Mouse (Mus musculus): ENCODE data around the gene Tbcd. TPM values are rescaled to one million over a fixed set of nuclear protein-coding genes. Genes with fewer than 3 reads are reported as not detected.
A peak's percentile ranks its signal among the peaks of the same experiment; 100 is the strongest.
"Not testable (repeated sequence)": the region's sequence is repeated elsewhere in the genome, so short reads cannot be mapped to it uniquely, and the experiment has no call there.

Gene Tbcd
- polyA plus RNA-seq, 1 experiment, result 23.4 TPM

DNA sequence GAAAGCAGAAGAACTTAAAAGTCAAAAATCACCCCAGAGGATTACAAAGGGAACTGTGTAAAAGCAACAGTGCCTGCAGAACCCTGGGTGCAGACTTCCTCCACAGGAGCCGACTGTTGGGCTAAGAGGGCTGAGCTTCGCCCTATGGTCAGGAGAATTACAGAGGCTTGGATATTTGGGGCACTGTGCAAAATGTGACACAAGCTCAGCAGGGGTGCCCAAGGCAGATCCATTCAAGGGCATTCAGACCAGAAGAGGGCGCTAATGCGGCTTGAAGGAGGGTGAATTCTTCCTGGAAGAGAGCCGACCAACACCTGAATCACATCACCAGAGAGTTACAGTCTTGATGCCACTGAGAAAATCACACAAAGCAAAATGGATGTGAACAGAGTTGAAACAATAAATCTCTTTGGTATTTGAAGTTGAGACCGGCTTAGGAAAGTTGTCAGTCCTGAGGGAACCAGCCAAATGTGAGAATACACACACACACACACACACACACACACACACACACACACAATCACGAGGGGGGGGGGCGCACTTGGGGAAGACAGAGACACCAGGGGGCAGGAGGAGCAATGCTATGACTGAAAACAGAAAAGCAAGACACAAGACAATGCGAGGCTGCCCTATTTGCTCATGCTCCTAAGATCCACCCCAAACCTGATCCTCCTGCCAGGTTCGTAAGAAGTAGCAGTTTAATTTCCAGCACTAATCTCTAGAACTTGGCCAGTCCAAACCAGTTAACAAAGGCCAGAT, 201.0 kb downstream of the Tbcd start:
- Histone ChIP-seq H3K27ac (ENCODE audit: control insufficient read depth, insufficient read depth, low read depth, low read length) (peak overlapping the region; percentile 32; the same call in 1 of the 2 replicates), H3K4me3 (ENCODE audit: control insufficient read depth, low read depth, low read length) (no peak overlapping the region), H3K36me3 (ENCODE audit: control insufficient read depth, insufficient read depth, low read length) (no peaks in the 10 kb centered on the region; the same call in 1 of the 2 replicates), H3K27me3 (ENCODE audit: control insufficient read depth, insufficient read depth, low read length) (no peaks in the 10 kb centered on the region), H3K4me1 (ENCODE audit: control insufficient read depth, insufficient read depth, low read length) (peaks cover 4% of the 10 kb centered on the region)
- peak; percentile 27; the same call in 1 of the 2 replicates for TF ChIP-seq CTCF (IDR thresholded peaks at IDR 0.05; ENCODE audit: control insufficient read depth, insufficient read depth, insufficient replicate concordance, low read depth, low read length)
- no peak for TF ChIP-seq POLR2A (IDR thresholded peaks at IDR 0.05; ENCODE audit: control insufficient read depth, low read depth, low read length)

DNA sequence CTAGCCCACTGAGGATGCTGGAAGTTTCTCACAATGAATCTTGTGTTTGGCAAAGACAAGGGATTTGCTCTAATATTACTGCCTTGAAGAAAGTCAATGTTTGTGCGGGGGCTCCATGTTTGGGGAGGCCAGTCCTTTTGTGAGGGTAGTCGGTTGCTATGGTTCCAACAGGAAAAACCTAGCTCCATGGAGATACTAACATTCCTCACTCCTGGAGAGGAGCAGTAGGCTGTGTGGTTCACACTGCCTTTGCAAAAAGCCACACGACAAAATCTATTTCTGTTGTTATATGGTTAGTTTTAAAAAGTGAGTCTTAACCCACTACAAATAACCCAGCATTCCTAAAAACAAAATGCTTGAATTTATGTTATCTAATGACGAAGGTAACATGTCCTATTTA, 201.9 kb downstream of the Tbcd start:
- TF ChIP-seq POLR2A (IDR thresholded peaks at IDR 0.05; ENCODE audit: control insufficient read depth, low read depth, low read length) (no peak), CTCF (IDR thresholded peaks at IDR 0.05; ENCODE audit: control insufficient read depth, insufficient read depth, insufficient replicate concordance, low read depth, low read length) (no peak)
- H3K27ac ChIP-seq (ENCODE audit: control insufficient read depth, insufficient read depth, low read depth, low read length), result no peak overlapping the region; the same call in 1 of the 2 replicates
- no peaks in the 10 kb centered on the region; the same call in 1 of the 2 replicates for H3K36me3 ChIP-seq (ENCODE audit: control insufficient read depth, insufficient read depth, low read length)
- no peaks in the 10 kb centered on the region for H3K27me3 ChIP-seq (ENCODE audit: control insufficient read depth, insufficient read depth, low read length)
- no peak overlapping the region for H3K4me3 ChIP-seq (ENCODE audit: control insufficient read depth, low read depth, low read length)
- H3K4me1 ChIP-seq (ENCODE audit: control insufficient read depth, insufficient read depth, low read length), result peaks cover 4% of the 10 kb centered on the region

DNA sequence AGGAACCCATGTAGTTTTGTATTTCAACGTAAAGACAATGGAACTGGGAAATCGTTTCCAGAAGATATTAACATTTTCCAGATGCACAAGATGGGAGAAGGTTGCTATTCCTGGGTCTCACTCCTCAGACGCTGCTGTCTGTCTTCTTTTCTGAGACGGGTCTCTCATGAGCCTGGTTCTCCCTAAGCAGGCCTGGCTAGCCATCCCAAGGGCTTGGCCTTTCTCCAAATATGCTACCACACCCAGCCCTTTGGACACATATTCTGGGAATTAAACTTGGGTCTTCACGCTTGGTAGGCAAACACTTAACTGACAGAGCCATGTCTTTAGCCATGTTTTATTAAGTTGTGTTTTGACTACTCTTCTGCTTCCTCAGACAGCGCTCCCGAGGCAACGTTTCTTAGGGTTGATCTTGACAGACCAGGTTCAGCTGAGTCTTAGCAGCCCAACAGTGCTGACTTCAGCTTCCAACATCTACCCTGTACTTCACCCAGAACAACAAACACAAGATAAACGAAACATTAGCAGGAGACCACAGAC, 202.7 kb downstream of the Tbcd start:
- no peak for TF ChIP-seq POLR2A (IDR thresholded peaks at IDR 0.05; ENCODE audit: control insufficient read depth, low read depth, low read length)
- TF ChIP-seq CTCF (IDR thresholded peaks at IDR 0.05; ENCODE audit: control insufficient read depth, insufficient read depth, insufficient replicate concordance, low read depth, low read length), result no peak
- Histone ChIP-seq H3K27ac (ENCODE audit: control insufficient read depth, insufficient read depth, low read depth, low read length) (no peak overlapping the region), H3K4me1 (ENCODE audit: control insufficient read depth, insufficient read depth, low read length) (peaks cover 4% of the 10 kb centered on the region)

DNA sequence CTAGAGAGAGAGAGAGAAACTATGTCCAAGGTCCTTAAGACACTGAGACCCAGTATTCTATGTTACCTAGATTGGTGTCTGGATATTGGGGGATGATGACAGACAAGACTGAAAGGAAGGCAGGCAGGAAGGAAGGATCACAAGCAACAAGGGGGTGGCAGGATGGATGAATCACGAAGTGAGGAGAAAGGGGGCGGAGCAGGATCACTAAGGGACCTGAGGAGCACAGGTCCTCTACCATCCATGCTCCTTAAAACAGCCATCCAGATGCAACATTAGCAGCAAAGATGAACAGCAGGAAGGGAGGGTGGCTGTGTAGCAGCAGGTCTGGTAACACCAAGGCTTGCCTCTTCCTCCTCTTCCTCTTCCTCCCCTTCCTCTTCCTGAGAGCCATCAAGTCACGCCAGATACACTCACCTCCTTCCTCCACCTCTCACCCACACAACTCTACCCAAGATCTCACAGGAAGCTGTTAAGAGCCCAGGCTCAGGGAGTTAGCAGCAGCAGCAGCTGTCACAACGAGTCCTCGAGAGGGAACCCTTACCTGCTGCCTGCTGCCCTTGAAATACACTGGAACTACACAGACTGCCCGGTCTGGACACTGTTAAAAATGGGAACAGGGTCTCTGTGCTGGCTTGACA, 203.5 kb downstream of the Tbcd start:
- no peak for TF ChIP-seq CTCF (IDR thresholded peaks at IDR 0.05; ENCODE audit: control insufficient read depth, insufficient read depth, insufficient replicate concordance, low read depth, low read length)
- H3K4me1 ChIP-seq (ENCODE audit: control insufficient read depth, insufficient read depth, low read length), result peaks cover 3% of the 10 kb centered on the region
- no peak overlapping the region for H3K27ac ChIP-seq (ENCODE audit: control insufficient read depth, insufficient read depth, low read depth, low read length)
- no peaks in the 10 kb centered on the region; the same call in 1 of the 2 replicates for H3K36me3 ChIP-seq (ENCODE audit: control insufficient read depth, insufficient read depth, low read length)
- H3K27me3 ChIP-seq (ENCODE audit: control insufficient read depth, insufficient read depth, low read length), result no peaks in the 10 kb centered on the region
- no peak overlapping the region for H3K4me3 ChIP-seq (ENCODE audit: control insufficient read depth, low read depth, low read length)

More for the DNA sequence above, 202.7 kb downstream of the Tbcd start:
- Histone ChIP-seq H3K36me3 (ENCODE audit: control insufficient read depth, insufficient read depth, low read length) (no peaks in the 10 kb centered on the region; the same call in 1 of the 2 replicates), H3K27me3 (ENCODE audit: control insufficient read depth, insufficient read depth, low read length) (no peaks in the 10 kb centered on the region), H3K4me3 (ENCODE audit: control insufficient read depth, low read depth, low read length) (no peak overlapping the region)

DNA sequence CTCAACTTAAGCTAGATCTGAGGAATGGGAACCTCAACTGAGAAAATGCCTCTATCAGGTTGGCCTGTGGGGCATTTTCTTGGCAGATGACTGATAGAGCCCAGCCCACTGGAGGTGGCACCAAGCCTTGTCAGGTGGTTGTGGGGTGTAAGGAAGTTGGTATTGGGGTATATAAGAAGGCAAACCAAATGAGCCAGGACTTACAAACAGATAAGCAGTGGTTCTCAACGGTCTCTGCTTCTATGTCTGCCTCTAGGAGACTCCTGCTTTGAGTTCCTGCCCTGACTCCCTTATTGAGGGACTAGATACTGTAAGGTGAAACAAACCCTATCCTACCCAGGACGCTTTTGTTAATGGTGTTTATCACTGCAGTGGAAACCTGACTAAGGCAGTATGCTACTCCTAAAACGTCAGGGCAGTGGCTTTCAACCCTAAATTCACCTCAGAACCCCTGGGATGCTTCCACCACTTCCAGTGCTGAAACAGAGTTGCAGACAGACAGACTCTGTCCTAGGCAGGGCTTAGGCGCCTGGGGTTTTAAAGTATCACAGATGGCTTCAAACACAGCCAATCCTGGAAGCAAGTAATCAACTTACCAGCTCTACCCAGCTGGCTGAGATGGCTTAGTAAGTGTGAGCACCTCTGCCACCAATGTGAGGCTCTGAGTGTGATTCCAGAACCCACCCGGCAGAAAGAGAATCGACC, 204.2 kb downstream of the Tbcd start:
- TF ChIP-seq CTCF (IDR thresholded peaks at IDR 0.05; ENCODE audit: control insufficient read depth, insufficient read depth, insufficient replicate concordance, low read depth, low read length), result no peak
- TF ChIP-seq POLR2A (IDR thresholded peaks at IDR 0.05; ENCODE audit: control insufficient read depth, low read depth, low read length), result no peak
- Histone ChIP-seq H3K27ac (ENCODE audit: control insufficient read depth, insufficient read depth, low read depth, low read length) (no peak overlapping the region), H3K4me3 (ENCODE audit: control insufficient read depth, low read depth, low read length) (no peak overlapping the region), H3K27me3 (ENCODE audit: control insufficient read depth, insufficient read depth, low read length) (no peaks in the 10 kb centered on the region), H3K36me3 (ENCODE audit: control insufficient read depth, insufficient read depth, low read length) (no peaks in the 10 kb centered on the region), H3K4me1 (ENCODE audit: control insufficient read depth, insufficient read depth, low read length) (peaks cover 2% of the 10 kb centered on the region)

DNA sequence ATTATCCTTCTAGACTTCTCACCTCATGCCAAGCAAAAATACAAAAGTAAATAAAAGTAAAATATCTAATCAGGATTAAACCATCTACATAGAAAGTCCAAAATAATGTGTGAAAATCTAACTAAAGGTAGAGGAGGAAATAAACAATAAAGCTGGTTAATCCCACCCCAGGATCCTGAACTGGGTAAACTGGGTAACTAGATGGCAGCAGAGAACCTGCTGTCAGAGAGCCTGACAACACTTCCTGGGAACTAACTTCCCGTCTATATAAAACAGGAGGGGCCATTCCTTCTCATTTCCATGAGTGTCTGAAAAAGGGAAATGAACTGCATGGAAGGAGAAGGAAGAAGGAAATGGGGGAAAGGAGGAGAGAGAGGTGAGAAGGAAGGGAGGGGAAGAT, 206.4 kb downstream of the Tbcd start:
- Histone ChIP-seq H3K36me3 (ENCODE audit: control insufficient read depth, insufficient read depth, low read length) (no peaks in the 10 kb centered on the region), H3K27ac (ENCODE audit: control insufficient read depth, insufficient read depth, low read depth, low read length) (no peak overlapping the region), H3K27me3 (ENCODE audit: control insufficient read depth, insufficient read depth, low read length) (no peaks in the 10 kb centered on the region), H3K4me1 (ENCODE audit: control insufficient read depth, insufficient read depth, low read length) (no peaks in the 10 kb centered on the region; the same call in 1 of the 2 replicates), H3K4me3 (ENCODE audit: control insufficient read depth, low read depth, low read length) (no peak overlapping the region)
- no peak for TF ChIP-seq CTCF (IDR thresholded peaks at IDR 0.05; ENCODE audit: control insufficient read depth, insufficient read depth, insufficient replicate concordance, low read depth, low read length)
- TF ChIP-seq POLR2A (IDR thresholded peaks at IDR 0.05; ENCODE audit: control insufficient read depth, low read depth, low read length), result no peak

DNA sequence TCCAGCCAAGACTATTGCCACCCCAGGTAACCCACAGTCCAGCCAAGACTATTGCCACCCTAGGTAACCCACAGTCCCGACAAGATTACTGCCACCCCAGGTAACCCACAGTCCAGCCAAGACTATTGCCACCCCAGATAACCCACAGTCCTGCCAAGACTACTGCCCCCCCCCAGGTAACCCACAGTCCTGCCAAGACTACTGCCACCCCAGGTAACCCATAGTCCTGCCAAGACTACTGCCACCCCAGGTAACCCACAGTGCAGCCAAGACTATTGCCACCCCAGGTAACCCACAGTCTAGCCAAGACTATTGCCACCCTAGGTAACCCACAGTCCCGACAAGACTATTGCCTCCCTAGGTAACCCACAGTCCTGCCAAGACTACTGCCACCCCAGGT, 208.9 kb downstream of the Tbcd start:
- H3K36me3 ChIP-seq (ENCODE audit: control insufficient read depth, insufficient read depth, low read length), result not testable (repeated sequence)

More for the DNA sequence above, 208.9 kb downstream of the Tbcd start:
- H3K4me1 ChIP-seq (ENCODE audit: control insufficient read depth, insufficient read depth, low read length); H3K4me3 ChIP-seq (ENCODE audit: control insufficient read depth, low read depth, low read length); H3K27me3 ChIP-seq (ENCODE audit: control insufficient read depth, insufficient read depth, low read length); H3K27ac ChIP-seq (ENCODE audit: control insufficient read depth, insufficient read depth, low read depth, low read length): not testable (repeated sequence)

Measured in testis, adult 2 months (tissue).